Mouse (Mus musculus) left cerebral cortex, adult 18-20 months (tissue): ENCODE measurements around the gene Tmem51. TPM values are rescaled to one million over a fixed set of nuclear protein-coding genes. Genes with fewer than 3 reads are reported as not detected.
A peak's percentile ranks its signal among the peaks of the same experiment; 100 is the strongest.
"Not testable (repeated sequence)": the region's sequence is repeated elsewhere in the genome, so short reads cannot be mapped to it uniquely, and the experiment has no call there.

Experiments
- DNase-seq, 2 experiments: peaks; one replicate each; pipeline ENCODE4 v3.0.0; 2021 to 2022; ENCODE audit warnings: low spot score in 2 of 2, mixed read lengths in 1 of 2
- total RNA-seq, 2 experiments: library from RNA; stranded (reverse); gene quantifications; 2 replicates each; pipeline ENCODE4 v1.2.3; 2021

Tmem51 gene
- total RNA-seq, 2 experiments from 2014 or later: 5.3 to 5.7 TPM

DNA sequence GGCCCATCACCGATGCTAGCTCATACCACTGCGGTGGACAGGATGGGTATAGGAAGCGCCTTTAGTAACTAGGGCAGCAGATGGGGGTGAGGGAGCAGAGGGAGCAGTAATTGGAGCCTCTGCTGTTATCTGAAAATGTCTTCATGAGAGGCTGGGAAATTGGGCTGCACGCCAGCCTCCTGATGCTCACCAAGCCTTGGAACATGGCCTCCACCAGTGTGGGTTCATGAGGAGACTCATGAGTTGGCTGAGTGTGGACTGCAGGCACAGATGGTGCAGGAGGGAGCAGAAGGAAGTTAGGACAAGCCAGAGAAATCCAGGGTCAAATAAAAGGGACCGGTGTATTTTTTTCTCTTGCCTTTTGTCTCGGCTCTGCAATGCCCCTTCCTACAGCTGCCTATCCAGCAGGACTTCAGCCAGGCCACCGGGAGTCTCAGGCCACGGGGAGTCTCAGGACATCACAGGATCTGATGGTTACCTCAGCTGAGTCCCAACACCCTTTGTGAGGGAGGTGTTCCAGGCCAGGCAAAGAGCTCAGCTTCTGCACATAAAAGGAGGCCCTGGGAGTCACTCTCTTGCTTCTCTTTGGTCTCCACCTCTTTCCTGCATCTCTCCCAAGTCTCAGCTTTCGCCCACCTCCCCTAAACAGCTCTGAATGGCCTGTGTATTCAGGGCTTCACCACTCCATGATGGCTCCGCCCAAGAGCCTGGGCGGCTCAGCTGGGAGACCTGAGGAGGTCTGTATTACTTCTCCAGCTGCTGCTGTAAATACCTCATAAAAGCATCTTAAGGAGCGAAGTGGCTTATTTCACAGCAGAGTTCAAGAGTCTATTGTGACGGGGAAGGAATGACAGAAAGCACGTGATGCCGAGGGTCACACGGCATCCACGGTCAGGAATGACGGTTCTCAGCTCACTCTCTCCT is 23.4 kb downstream of the Tmem51 start:
- DNase-seq: no peak

DNA sequence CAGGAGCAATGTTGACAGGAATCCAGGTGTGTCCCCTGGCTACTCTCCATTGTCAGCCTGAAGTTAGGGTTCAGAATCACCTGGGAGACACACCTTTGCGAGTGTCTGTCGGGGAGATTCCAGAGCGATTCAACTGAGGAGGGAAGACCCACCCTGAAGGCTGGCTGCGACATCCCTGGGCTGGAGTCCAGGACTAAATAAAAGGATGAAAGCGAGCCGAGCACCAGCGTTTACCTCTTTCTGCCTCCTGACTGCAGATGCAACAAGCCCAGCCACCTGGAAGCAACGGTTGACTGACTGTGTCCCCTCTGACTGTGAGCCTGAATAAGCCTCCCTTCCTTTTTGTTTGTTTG is 24.3 kb downstream of the Tmem51 start:
- no peak for DNase-seq

DNA sequence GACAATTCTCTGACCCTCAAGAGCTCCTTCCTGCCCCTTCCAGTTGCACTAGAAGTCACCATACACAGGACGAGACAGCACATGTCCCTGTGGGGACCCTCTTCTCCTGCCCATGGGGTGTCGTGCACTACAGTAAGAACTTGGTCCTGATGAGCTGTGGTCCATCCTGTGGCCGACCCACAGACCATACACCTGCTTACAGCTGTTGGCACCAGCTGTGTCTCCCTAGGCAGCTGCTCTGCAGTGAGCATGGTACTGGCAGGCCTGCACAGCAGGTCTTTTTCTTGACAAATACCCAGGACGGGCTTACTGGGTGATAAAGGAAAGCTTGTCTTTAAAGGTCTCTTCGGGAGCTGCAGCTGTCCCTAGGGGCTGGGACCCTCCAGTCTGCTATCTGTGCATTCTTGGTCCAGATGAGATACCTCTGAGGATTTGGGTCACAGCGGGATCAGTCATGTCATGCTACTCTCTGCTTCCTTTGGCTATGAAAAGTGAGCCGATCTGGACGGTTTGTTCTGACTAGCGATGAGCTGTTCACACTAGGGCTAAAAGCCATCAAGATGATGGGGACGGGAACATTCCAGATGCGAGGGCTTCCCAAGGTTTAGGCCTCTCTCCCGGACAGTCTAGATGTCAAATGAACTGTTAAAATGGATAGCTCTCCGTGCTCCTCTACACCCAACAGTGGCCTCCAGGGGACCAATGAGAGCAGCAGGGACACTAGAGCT is 24.8 kb downstream of the Tmem51 start:
- no peak for DNase-seq

DNA sequence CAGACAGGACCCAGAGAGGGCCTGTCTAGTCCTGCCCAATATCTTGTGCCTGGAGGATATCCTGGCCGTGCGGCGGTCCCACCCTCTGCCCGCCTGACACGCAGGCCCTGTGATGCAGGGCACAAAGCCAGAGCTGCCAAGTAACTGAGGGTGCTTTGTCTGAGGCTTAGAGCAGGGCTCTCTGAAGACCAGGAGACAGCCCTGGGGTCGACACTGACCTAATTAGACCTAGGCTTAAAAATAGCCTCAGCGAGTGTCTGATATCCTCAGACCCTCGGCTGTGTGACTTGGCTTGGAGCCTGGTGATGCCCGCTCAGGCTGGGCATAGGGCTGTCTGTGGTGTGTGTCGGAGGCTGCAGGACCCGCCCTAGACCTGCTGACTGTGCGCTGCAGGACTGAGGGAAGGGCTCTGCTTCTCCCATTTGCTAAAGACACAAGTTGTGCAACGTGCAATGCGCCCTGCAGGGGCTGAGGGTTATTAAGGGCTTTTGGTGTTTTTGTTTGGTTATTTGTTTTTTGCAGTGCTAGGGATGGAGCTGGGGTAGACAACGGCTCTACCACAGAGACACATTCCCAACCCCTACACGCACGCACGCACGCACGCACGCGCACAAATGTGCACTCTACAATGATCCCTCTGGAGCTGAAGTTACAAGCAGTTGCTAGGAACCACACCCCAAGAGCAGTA is 26.4 kb downstream of the Tmem51 start:
- DNase-seq: peak in 1 of 2 experiments; percentile 24

DNA sequence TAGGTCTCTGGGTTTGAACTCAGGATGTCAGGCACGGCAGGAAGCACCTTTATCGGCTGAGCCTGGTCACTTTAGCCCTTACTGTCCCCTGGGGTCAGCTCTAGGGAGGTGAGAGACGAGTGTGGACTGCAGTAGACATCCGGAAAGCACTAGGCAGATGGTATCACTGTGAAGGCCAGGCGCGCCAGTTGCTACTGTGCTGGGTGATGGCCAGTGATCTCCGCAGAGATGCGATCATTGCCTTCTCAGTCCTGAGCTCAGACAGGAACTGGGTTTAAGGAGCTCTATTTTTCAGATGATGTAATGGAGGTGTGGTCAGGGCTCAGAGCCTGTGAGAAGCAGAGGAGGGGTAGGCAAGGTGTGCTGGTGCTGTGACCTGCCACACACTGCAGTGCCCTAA is 28.5 kb downstream of the Tmem51 start:
- no peak for DNase-seq

DNA sequence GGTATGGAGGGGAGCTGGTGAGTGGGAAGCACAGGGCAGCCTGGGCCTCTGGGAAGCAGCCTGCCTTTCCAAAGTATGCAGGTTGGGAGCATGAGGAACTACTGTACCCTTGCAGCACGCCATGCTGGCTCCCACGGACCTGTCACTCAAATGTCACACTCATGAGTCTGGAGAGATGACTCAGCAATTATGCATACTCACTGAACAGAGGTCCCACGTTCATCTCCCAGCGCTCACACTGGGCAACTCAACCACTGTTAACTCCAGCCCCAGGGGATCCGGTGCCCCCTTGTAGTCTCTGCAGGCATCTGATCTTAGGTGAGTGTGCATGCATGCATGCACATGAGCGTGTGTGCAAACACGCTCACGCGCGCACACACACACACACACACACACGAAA is 29.5 kb downstream of the Tmem51 start:
- DNase-seq: no peak

DNA sequence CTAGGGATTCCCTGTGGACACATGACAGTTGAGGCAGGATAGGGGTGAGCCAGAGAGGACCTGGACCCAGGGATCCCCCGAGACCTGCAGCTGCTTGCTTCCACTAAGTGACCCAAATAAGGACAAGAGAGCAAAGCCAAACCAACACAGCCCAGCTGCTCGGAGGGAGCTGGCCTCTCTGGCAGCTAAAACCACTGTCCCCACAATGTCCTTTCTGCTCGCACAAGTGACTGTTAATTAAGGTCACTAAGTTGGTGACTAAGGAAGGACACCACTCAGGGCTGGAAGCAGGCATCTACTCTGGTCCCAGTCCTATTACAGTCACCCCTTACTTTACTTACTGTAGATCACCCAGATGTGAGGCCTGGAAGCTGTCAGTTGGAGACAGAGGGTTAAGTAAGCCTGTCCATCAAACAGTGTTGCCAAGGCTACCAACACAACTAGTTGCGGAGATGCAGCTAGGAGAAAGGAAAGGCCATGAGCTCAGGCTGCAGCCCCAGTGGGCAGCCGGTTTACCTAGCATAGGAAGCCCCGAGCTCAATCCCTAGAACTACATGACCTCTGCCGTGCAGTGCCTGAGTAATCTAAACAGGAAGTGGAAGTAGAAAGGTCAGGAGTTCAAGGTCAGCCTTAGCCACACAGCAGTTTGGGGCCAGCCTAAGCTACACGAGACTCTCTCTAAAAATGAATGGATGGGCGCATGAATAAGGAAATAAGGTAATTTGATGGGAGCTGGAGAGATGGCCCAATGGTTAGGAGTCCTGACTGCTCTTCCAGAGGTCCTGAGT is 30.2 kb downstream of the Tmem51 start:
- no peak for DNase-seq

DNA sequence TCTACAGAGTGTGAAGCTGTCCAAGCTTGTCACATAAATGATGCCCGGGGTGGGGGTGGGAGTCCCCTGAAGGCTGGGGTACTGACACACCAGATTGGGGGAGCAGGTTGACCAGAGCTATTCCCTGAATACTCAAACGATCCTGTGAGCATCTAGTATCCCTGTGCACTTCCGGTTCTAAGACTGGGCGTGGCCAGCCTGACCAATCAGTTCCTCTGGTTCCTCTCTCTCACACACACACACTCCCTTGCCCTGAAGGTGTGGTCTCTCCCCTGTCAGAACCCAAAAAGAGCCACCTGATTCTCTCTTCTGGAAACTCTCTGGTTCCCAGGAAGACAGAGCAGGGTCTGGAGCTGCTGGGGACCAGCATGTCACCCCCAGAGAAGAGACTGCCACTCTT is 30.8 kb downstream of the Tmem51 start:
- DNase-seq: no peak

DNA sequence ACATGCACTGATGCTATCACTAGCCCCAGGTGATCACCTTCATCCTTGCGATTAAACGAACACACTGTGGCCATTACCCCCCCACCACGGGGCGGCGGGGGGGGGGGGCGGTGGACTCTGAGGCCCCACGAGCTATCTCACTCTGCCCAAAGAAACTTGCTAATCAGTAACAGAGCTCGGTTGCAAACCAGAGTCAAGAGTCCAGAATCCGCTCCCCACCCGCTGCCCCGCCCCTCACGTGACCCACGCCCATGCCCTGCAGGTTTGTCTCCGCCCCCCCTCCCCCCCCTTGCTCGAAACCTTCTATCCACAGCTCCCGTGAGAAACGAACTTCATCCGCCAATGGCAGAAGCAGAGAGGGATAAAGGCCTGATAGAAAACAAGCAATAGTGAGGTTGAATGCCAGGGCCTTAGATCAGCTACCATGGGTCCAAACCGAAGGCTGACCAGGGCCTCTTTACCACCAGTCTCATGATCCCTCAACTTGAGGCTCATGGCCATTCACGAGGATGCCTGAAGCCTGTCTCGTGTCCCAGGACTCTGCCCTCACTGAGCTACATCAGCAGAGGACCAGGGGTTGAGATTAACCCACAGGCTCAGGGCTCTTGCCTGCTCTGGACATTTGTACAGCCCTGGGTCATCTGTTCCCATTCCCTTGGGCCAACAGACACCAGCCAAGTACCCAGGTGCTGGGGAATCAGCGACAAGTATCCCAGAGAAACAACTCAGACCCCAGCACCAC is 31.5 kb downstream of the Tmem51 start:
- DNase-seq: no peak

DNA sequence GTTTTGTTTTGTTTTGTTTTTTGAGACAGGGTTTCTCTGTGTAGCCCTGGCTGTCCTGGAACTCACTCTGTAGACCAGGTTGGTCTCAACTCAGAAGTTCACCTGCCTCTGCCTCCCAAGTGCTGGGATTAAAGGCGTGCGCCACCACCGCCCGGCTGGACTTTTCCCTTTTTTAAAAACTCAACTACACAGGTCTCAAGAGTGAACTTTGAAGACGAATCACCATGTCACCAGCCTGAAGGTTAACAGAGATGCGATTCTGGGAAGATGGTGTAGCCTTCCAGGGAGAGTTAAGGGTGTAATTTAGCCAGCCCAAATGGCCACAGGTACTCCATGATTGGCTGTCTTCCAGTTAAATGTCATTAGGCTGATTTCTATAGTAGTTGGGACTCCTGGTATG is 32.2 kb downstream of the Tmem51 start:
- not testable (repeated sequence) for DNase-seq

DNA sequence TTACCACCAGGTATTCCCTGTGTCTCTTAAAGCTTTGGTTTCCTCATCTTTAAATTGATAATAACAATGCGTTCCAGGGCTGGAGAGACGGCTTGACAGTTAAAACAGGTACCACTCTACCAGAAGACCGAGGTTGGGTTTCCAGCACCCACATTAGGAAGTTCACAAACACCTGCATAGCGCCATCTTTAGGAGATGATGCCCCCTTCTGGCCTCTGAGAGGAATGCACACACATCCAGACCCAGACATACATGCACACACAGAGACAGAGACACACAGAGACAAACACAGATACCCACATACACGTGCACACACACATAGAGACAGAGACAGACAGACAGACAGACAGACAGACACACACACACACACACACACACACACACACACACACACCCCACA is 34.1 kb downstream of the Tmem51 start:
- DNase-seq: no peak

DNA sequence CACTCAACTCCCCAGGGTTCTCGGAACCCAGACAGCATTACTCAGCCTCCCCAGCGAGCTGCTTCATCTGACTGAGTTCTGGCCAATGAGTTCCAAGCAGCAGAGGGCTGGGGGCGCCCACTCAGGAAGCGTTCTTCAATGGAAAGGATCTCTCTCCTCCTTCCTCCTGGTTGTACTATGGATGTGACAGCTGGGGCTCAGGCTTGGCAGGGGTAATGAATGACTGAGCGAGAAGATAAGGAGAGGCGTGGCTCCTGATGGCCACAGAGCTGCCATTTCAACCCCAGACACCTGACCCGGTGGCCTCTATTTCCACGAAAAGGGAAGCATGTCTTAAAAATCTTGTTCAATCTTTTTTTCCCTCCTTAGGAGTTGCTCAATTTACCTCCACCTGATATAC is 35.7 kb downstream of the Tmem51 start:
- no peak for DNase-seq

DNA sequence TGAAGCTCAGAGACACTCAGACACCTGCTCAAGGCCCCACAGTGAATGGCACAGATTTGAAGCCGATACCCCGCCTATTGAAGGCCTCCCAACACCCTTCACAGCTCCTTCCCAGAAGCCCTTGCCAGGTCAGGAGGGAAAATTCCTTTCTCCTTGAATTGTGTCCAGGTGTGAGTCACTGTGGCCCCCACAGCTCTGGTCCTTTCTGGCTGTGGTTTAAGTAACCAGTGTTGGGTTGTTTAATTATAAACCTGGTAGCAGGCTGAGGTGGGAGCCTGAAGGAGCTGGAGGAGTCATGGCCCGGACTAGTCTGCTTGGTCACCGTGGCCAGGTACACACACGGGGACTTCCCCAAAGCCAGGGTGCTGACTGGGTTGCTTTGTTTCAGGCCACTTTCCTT is 37.1 kb downstream of the Tmem51 start:
- DNase-seq: no peak

DNA sequence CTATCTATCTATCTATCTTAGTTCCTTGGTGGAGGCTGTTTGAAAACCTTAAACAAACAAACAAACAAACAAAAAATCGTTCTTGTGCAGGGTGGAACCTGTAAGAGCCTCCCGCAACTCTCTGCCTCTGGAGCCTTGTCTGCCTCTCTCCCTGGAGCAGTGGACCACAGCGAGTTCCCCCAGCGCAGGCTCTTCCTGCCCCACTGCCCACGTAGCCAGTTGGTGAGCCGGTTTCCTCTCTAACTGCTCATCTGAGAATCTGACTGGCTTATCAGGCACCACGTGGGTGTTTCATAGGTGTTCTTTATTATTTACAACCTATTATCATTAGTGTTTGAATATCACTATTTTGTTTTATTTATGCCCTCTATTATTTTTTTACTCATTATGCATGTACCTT is 37.6 kb downstream of the Tmem51 start:
- DNase-seq: no peak

DNA sequence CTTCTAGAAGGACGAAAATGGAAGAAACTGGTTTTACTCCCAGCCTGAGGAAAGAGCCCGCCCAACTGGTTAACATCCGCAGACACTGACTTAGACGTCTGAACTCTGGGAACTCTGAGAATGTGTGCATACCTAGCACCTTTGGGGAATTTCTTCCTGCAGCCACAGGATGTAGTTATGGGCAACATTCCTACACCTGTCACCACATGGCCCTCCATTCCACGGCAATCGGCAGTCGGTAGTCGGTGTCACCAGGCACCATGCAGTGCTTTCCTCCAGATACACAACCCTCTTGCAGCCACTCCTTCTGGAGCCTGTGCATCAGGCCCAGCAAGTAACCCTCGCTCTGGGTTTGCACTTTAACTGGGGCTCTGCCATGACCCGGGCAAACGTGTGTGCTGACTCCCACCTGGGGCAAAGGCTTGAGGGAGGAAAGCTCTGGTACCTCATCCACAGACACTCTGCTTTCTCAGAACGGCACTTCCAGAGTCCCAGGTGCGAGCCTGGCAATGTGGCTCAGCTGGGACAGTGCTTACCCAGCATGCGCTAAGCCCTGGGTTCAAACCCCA is 38.4 kb downstream of the Tmem51 start:
- no peak for DNase-seq

DNA sequence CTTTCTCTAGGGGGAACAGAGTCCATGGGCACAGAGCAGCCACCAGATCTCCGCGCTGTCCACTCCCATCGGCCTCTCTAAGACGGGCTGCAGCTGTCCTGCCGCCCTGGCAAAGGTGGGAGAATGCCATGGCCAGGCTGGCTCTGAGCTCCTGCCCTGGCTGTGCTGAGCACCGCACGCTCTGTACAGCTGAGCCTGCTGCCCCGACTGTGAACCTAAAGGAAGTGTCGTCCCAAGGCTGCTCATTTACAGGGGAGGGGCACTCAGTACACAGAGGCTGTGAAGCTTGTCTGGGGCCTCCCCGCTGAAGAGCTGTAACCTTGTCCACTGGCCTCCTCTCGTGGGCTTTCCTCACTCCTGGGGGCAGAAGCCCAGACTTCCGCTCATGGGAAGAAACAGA is 39.7 kb downstream of the Tmem51 start:
- DNase-seq: no peak

DNA sequence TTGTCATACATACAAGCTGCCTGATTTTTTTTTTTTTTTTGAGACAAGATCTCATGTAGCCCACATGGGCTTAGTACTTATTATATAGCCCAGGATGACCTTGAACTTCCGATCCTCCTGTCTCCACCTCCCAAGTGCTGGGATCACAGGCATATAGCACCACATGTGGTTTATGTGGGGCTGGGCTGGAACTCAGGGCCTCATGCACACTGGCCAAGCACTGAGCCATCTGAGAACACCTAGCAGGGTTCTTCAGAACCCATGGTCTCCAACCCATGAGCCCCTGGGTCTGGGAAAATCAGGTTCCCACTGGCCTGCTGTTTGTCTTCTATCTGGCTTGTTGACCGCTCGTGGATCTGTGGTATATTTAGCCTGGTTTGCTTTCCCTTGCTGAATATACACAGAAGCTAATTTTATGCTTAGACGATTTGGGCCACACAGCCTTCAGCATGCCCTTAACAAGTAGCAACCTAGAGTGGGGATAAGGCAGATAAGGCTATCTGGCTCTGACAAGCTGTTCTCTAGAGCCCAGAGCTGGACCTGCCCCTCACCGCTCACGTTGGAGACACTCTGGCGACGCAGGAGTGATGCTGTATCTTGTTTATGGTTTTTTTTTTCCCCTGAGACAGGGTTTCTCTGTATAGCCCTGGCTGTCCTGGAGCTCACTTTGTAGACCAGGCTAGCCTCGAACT is 44.3 kb downstream of the Tmem51 start:
- no peak for DNase-seq

DNA sequence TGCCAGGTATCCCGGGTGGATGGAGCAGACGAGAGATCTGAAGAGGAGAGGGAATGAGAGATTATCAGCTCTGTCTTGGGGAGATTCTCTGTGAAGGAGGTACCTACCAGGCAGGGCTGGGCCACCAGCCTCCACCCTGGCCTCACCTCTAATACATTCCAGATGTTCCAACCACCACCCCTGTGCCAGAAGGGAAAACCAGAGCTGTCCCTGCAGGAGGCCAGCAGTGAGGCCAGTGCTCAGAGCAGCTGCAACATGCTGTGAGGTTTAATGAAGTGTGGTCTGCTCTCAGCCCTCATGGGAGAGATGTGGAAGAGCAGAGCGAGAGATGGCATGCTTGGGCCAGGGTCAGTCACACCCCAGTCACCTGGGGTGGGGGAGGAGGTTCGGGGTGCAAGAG is 46.2 kb downstream of the Tmem51 start:
- DNase-seq: no peak

DNA sequence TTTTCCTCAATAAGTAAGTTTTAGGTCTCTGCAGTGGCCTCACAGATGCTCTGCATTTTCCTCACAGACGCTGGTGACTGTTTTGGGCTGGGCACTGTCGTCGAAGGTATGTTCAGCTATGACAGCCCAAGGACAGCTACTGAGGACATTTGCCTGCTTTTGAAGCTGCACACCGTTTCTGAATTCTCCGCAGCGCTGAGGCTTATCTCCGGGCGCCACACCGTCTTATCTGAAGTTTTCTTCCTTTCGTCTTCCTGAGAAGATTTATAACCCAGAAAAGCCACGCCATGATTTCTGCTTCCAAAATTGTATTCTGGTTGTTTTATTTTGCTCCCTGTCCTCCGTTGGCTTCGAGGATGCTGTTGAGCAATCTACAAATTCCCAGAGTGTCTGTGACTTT is 55.6 kb downstream of the Tmem51 start:
- no peak for DNase-seq

DNA sequence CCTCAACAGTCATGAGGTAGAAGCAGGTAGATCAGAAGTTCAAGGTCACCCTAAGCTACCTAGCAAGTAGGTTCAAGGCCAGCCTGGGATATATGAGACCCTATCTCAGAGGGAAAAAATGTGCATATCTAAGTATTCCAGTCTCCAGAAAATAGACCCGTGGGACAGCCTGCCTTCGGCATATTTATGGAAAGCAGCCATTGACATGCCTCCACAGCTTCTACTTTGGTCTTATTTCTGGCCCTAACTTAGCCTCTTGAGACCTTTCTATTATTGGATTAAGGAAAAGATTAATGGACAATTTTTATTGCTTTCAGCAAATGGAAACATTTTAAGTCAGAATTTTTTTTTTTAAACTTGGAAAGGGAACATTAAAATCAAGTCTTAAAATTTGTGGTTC is 57.1 kb downstream of the Tmem51 start:
- DNase-seq: no peak
